Mouse (Mus musculus) embryonic facial prominence, embryonic 12.5 days (tissue): ENCODE data around the gene Csde1. TPM values are rescaled to one million over a fixed set of nuclear protein-coding genes. Genes with fewer than 3 reads are reported as not detected.

Experiments used
- ATAC-seq: fragments of 200-750 bp; cut with Nextera tagmentation; 2 replicates; pipeline ENCODE4 v1.8.0; 2017; ENCODE audit not compliant: insufficient number of reproducible peaks, insufficient read depth, low FRiP score, low TSS enrichment
- H3K27ac ChIP-seq: fragments of 300-500 bp; sonication (generic); 2 replicates; pipeline ENCODE4 v1.5.1; 2016; ENCODE audit warnings: mild to moderate bottlenecking
- H3K27me3 ChIP-seq: fragments of 300-500 bp; sonication (generic); 2 replicates; pipeline ENCODE4 v1.6.1; 2016; ENCODE audit warnings: mild to moderate bottlenecking, moderate library complexity
- H3K36me3 ChIP-seq: fragments of 300-500 bp; sonication (generic); 2 replicates; pipeline ENCODE4 v1.6.1; 2016; ENCODE audit warnings: mild to moderate bottlenecking
- H3K4me1 ChIP-seq: fragments of 300-500 bp; sonication (generic); 2 replicates; pipeline ENCODE4 v1.6.1; 2016
- H3K4me2 ChIP-seq: fragments of 300-500 bp; sonication (generic); replicated peaks from 2 replicates; pipeline ENCODE4 v1.6.1; 2016; ENCODE audit warnings: mild to moderate bottlenecking, moderate library complexity
- H3K4me3 ChIP-seq: fragments of 300-500 bp; sonication (generic); 2 replicates; pipeline ENCODE4 v1.5.1; 2016; ENCODE audit warnings: mild to moderate bottlenecking
- H3K9ac ChIP-seq: fragments of 300-500 bp; sonication (generic); 2 replicates; pipeline ENCODE4 v1.6.1; 2016; ENCODE audit warnings: mild to moderate bottlenecking, moderate library complexity
- H3K9me3 ChIP-seq: fragments of 300-500 bp; sonication (generic); 2 replicates; pipeline ENCODE4 v1.6.1; 2016; ENCODE audit warnings: mild to moderate bottlenecking, moderate library complexity
- WGBS: fragments of 180-500 bp; shearing (Covaris S2); methylation state at CpG from one replicate; pipeline ENCODE4 v1.1.7; 2016; 5-methylcytosine and 5-hydroxymethylcytosine counted together
- polyA plus RNA-seq: library from polyadenylated mRNA; unstranded; fragments of >200 nt; fragmentation: Nextera tagmentation; extraction: Ambion mirVana; gene quantifications from 2 replicates; pipeline ENCODE4 v1.2.1, GENCODE M21; 2016

The Csde1 gene
- polyA plus RNA-seq, 1 experiment from 2014 or later = 461 TPM

- no peak overlapping the region for H3K4me3 ChIP-seq
- 89% methylated on average over 6 of the region's 6 CpGs for WGBS
- no peak for ATAC-seq
- H3K9ac ChIP-seq = no peak overlapping the region
- H3K9me3 ChIP-seq = no peaks in the 10 kb centered on the region
- no peak overlapping the region for H3K27ac ChIP-seq
- no peak overlapping the region for H3K4me2 ChIP-seq
- no peaks in the 10 kb centered on the region for H3K4me1 ChIP-seq
- H3K36me3 ChIP-seq = peaks cover 42% of the 10 kb centered on the region
- H3K27me3 ChIP-seq = no peaks in the 10 kb centered on the region
These were observed 48.7 kb downstream of the Csde1 start for GRCm38 (mm10) chr3:103068971-103069370.

- 63% methylated on average over 5 of the region's 5 CpGs for WGBS
- Histone ChIP-seq H3K27ac (no peak within 1 kb of the TSS), H3K27me3 (no peaks in the 10 kb centered on the region), H3K36me3 (0 out of 2 replicates have a peak, but pooled peaks cover 4% of the 10 kb centered on the region), H3K9me3 (no peaks in the 10 kb centered on the region), H3K4me3 (no peak within 1 kb of the TSS), H3K4me1 (no peaks in the 10 kb centered on the region), H3K4me2 (no peak within 1 kb of the TSS), H3K9ac (no peak within 1 kb of the TSS)
- no peak for ATAC-seq
These were observed 53.5 kb downstream of the Csde1 start, which contains the start of gene Ampd1 for GRCm38 (mm10) chr3:103073771-103074170. Ampd1 (plus strand) TSS chr3:103074014.

- Histone ChIP-seq H3K4me1 (no peaks in the 10 kb centered on the region), H3K27ac (no peak overlapping the region), H3K4me3 (no peak overlapping the region), H3K36me3 (no peaks in the 10 kb centered on the region), H3K4me2 (no peak overlapping the region), H3K9me3 (no peaks in the 10 kb centered on the region), H3K9ac (no peak overlapping the region), H3K27me3 (no peaks in the 10 kb centered on the region)
- ATAC-seq = no peak
- WGBS = 83% methylated on average over 9 of the region's 9 CpGs
These were observed 55.6 kb downstream of the Csde1 start for GRCm38 (mm10) chr3:103075871-103076270.

GRCm38 (mm10) chr3:103076476-103076875 lies 56.2 kb downstream of the Csde1 start:
- no peaks in the 10 kb centered on the region for H3K4me1 ChIP-seq
- no peak for ATAC-seq
- H3K36me3 ChIP-seq = no peaks in the 10 kb centered on the region
- no peaks in the 10 kb centered on the region for H3K27me3 ChIP-seq
- H3K4me2 ChIP-seq = no peak overlapping the region
- H3K27ac ChIP-seq = no peak overlapping the region
- WGBS = 85% methylated on average over 9 of the region's 9 CpGs
- H3K4me3 ChIP-seq = no peak overlapping the region
- no peaks in the 10 kb centered on the region for H3K9me3 ChIP-seq
- H3K9ac ChIP-seq = no peak overlapping the region

GRCm38 (mm10) chr3:103079301-103079700 lies 59.1 kb downstream of the Csde1 start:
- H3K4me3 ChIP-seq = no peak overlapping the region
- H3K4me2 ChIP-seq = no peak overlapping the region
- H3K27me3 ChIP-seq = no peaks in the 10 kb centered on the region
- no peaks in the 10 kb centered on the region for H3K9me3 ChIP-seq
- H3K27ac ChIP-seq = no peak overlapping the region
- H3K36me3 ChIP-seq = no peaks in the 10 kb centered on the region
- no peak overlapping the region for H3K9ac ChIP-seq
- no peak for ATAC-seq
- H3K4me1 ChIP-seq = no peaks in the 10 kb centered on the region
- 93% methylated on average over 9 of the region's 9 CpGs for WGBS

- WGBS = 45% methylated on average over 11 of the region's 11 CpGs
- no peak overlapping the region for H3K4me2 ChIP-seq
These were observed 60.8 kb downstream of the Csde1 start for GRCm38 (mm10) chr3:103081051-103081450.

GRCm38 (mm10) chr3:103081861-103082453 lies 61.7 kb downstream of the Csde1 start:
- no peaks in the 10 kb centered on the region for H3K36me3 ChIP-seq
- no peak overlapping the region for H3K4me3 ChIP-seq
- no peaks in the 10 kb centered on the region for H3K27me3 ChIP-seq
- no peak overlapping the region for H3K4me2 ChIP-seq
- no peaks in the 10 kb centered on the region for H3K4me1 ChIP-seq
- no peak overlapping the region for H3K27ac ChIP-seq
- H3K9ac ChIP-seq = no peak overlapping the region
- 77% methylated on average over 17 of the region's 17 CpGs for WGBS
- no peak for ATAC-seq
- H3K9me3 ChIP-seq = no peaks in the 10 kb centered on the region

More at GRCm38 (mm10) chr3:103081051-103081450, 60.8 kb downstream of the Csde1 start:
- H3K27ac ChIP-seq = no peak overlapping the region
- H3K9ac ChIP-seq = no peak overlapping the region
- H3K36me3 ChIP-seq = no peaks in the 10 kb centered on the region
- no peak for ATAC-seq
- no peaks in the 10 kb centered on the region for H3K4me1 ChIP-seq
- no peaks in the 10 kb centered on the region for H3K27me3 ChIP-seq
- H3K4me3 ChIP-seq = no peak overlapping the region
- no peaks in the 10 kb centered on the region for H3K9me3 ChIP-seq

GRCm38 (mm10) chr3:103082761-103083160 lies 62.5 kb downstream of the Csde1 start:
- Histone ChIP-seq H3K9ac (no peak overlapping the region), H3K4me1 (no peaks in the 10 kb centered on the region), H3K4me2 (no peak overlapping the region), H3K27me3 (no peaks in the 10 kb centered on the region), H3K9me3 (no peaks in the 10 kb centered on the region), H3K4me3 (no peak overlapping the region), H3K36me3 (no peaks in the 10 kb centered on the region), H3K27ac (no peak overlapping the region)
- WGBS = 89% methylated on average over 5 of the region's 5 CpGs
- ATAC-seq = no peak

GRCm38 (mm10) chr3:103085986-103086385 lies 65.8 kb downstream of the Csde1 start:
- Histone ChIP-seq H3K4me1 (no peaks in the 10 kb centered on the region), H3K4me2 (no peak overlapping the region), H3K36me3 (no peaks in the 10 kb centered on the region), H3K27me3 (no peaks in the 10 kb centered on the region), H3K4me3 (no peak overlapping the region), H3K27ac (no peak overlapping the region), H3K9me3 (no peaks in the 10 kb centered on the region), H3K9ac (no peak overlapping the region)
- ATAC-seq = no peak
- WGBS = 81% methylated on average over 3 of the region's 3 CpGs

- WGBS = 93% methylated on average over 2 of the region's 2 CpGs
- no peaks in the 10 kb centered on the region for H3K27me3 ChIP-seq
- no peaks in the 10 kb centered on the region for H3K9me3 ChIP-seq
- H3K4me2 ChIP-seq = no peak overlapping the region
- no peak for ATAC-seq
- no peak overlapping the region for H3K4me3 ChIP-seq
- no peaks in the 10 kb centered on the region for H3K36me3 ChIP-seq
- H3K4me1 ChIP-seq = no peaks in the 10 kb centered on the region
- H3K9ac ChIP-seq = no peak overlapping the region
- no peak overlapping the region for H3K27ac ChIP-seq
These were observed 71.5 kb downstream of the Csde1 start for GRCm38 (mm10) chr3:103091753-103092152.

- 77% methylated on average over 23 of the region's 23 CpGs for WGBS
- ATAC-seq = no peak
- H3K27ac ChIP-seq = no peak overlapping the region
- no peak overlapping the region for H3K9ac ChIP-seq
- no peaks in the 10 kb centered on the region for H3K36me3 ChIP-seq
- no peak overlapping the region for H3K4me3 ChIP-seq
- H3K9me3 ChIP-seq = no peaks in the 10 kb centered on the region
- no peaks in the 10 kb centered on the region for H3K27me3 ChIP-seq
- H3K4me2 ChIP-seq = no peak overlapping the region
- no peaks in the 10 kb centered on the region for H3K4me1 ChIP-seq
These were observed 78.4 kb downstream of the Csde1 start for GRCm38 (mm10) chr3:103098662-103099061.

- Histone ChIP-seq H3K4me1 (no peaks in the 10 kb centered on the region), H3K9ac (no peak overlapping the region), H3K4me2 (no peak overlapping the region), H3K36me3 (no peaks in the 10 kb centered on the region), H3K27ac (no peak overlapping the region), H3K9me3 (no peaks in the 10 kb centered on the region), H3K4me3 (no peak overlapping the region), H3K27me3 (no peaks in the 10 kb centered on the region)
- no peak for ATAC-seq
- 83% methylated on average over 6 of the region's 6 CpGs for WGBS
These were observed 79.4 kb downstream of the Csde1 start for GRCm38 (mm10) chr3:103099667-103100066.
